Mouse (Mus musculus) limb, embryonic 15.5 days (tissue): ENCODE results near the gene Tob2. TPM values are rescaled to one million over a fixed set of nuclear protein-coding genes. Genes with fewer than 3 reads are reported as not detected.

ENCODE experiments used
- ATAC-seq: fragments of 200-750 bp; cut with Nextera tagmentation; 2 replicates; pipeline ENCODE4 v1.8.0; 2017; ENCODE audit warnings: low read depth, moderate TSS enrichment; ENCODE audit not compliant: insufficient number of reproducible peaks, low FRiP score, low TSS enrichment
- H3K27ac ChIP-seq: fragments of 300-500 bp; sonication (generic); 2 replicates; pipeline ENCODE4 v1.5.1; 2015; ENCODE audit warnings: moderate library complexity, mild to moderate bottlenecking, inconsistent platforms
- H3K27me3 ChIP-seq: fragments of 300-500 bp; sonication (generic); 2 replicates; pipeline ENCODE4 v1.6.1; 2015; ENCODE audit warnings: inconsistent platforms
- H3K36me3 ChIP-seq: fragments of 300-500 bp; sonication (generic); 2 replicates; pipeline ENCODE4 v1.6.1; 2015; ENCODE audit warnings: inconsistent platforms
- H3K4me1 ChIP-seq: fragments of 300-500 bp; sonication (generic); 2 replicates; pipeline ENCODE4 v1.6.1; 2015; ENCODE audit warnings: inconsistent platforms
- H3K4me2 ChIP-seq: fragments of 300-500 bp; sonication (generic); 2 replicates; pipeline ENCODE4 v1.6.1; 2015; ENCODE audit warnings: mild to moderate bottlenecking, inconsistent platforms
- H3K4me3 ChIP-seq: fragments of 300-500 bp; sonication (generic); 2 replicates; pipeline ENCODE4 v1.5.1; 2015; ENCODE audit warnings: mild to moderate bottlenecking, inconsistent platforms
- H3K9ac ChIP-seq: fragments of 300-500 bp; sonication (generic); 2 replicates; pipeline ENCODE4 v1.6.1; 2015; ENCODE audit warnings: inconsistent platforms
- H3K9me3 ChIP-seq: fragments of 300-500 bp; sonication (generic); 2 replicates; pipeline ENCODE4 v1.6.1; 2016; ENCODE audit warnings: inconsistent platforms
- WGBS: fragments of 180-500 bp; shearing (Covaris S2); methylation state at CpG from one replicate; pipeline ENCODE4 v1.1.7; 2015; 5-methylcytosine and 5-hydroxymethylcytosine counted together
- polyA plus RNA-seq: library from polyadenylated mRNA; unstranded; fragments of >200 nt; fragmentation: Nextera tagmentation; extraction: Ambion mirVana; gene quantifications from 2 replicates; pipeline ENCODE4 v1.2.1, GENCODE M21; 2015

Gene Tob2
- polyA plus RNA-seq, 1 experiment from 2014 or later: 29.8 TPM

DNA sequence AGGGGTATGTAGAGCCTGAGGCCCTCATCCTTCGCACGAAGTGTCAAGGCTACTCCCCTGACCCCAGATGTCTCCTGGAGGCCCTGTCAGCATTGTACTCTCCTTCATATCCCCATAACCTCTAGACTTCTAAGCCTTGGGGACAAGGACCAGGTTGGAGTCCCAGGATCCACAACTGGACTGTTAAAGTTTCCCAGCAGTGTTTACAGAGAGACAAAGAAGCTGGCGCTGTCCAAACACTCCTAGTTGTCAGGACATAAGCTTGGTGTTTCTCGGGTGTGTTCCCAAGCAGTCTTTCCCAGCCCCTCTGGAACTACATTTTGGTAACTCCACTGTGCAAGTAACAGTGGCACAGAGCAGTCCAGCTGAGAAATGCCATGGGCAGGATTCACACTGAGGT, 25.1 kb downstream of the Tob2 start:
- ATAC-seq: no peak
- H3K4me2 ChIP-seq: no peak overlapping the region
- WGBS: 74% methylated on average over 4 of the region's 4 CpGs
- no peak overlapping the region for H3K9ac ChIP-seq
- no peaks in the 10 kb centered on the region for H3K9me3 ChIP-seq
- H3K36me3 ChIP-seq: peaks cover 3% of the 10 kb centered on the region; the same call in 1 of the 2 replicates
- H3K27me3 ChIP-seq: no peaks in the 10 kb centered on the region
- no peak overlapping the region for H3K4me3 ChIP-seq
- H3K27ac ChIP-seq: no peak overlapping the region
- H3K4me1 ChIP-seq: peaks cover 34% of the 10 kb centered on the region

- Histone ChIP-seq H3K4me3 (no peak overlapping the region), H3K9ac (no peak overlapping the region), H3K4me1 (peaks cover 32% of the 10 kb centered on the region), H3K27ac (no peak overlapping the region), H3K27me3 (no peaks in the 10 kb centered on the region), H3K36me3 (peaks cover 10% of the 10 kb centered on the region; the same call in 1 of the 2 replicates), H3K9me3 (no peaks in the 10 kb centered on the region), H3K4me2 (no peak overlapping the region)
- no peak for ATAC-seq
- 86% methylated on average over 3 of the region's 3 CpGs for WGBS
Measured at GRCm38 (mm10) chr15:81832219-81832618, 26.4 kb downstream of the Tob2 start.

- Histone ChIP-seq H3K27ac (no peak overlapping the region), H3K4me1 (peaks cover 23% of the 10 kb centered on the region), H3K27me3 (no peaks in the 10 kb centered on the region), H3K4me2 (peak overlapping the region; percentile 5; the same call in 1 of the 2 replicates), H3K4me3 (no peak overlapping the region; the same call in 1 of the 2 replicates), H3K9me3 (no peaks in the 10 kb centered on the region), H3K36me3 (peaks cover 19% of the 10 kb centered on the region), H3K9ac (no peak overlapping the region)
- peak; percentile 55 for ATAC-seq
- 18% methylated on average over 24 of the region's 24 CpGs for WGBS
Measured at GRCm38 (mm10) chr15:81831136-81831825, 27.3 kb downstream of the Tob2 start.

DNA sequence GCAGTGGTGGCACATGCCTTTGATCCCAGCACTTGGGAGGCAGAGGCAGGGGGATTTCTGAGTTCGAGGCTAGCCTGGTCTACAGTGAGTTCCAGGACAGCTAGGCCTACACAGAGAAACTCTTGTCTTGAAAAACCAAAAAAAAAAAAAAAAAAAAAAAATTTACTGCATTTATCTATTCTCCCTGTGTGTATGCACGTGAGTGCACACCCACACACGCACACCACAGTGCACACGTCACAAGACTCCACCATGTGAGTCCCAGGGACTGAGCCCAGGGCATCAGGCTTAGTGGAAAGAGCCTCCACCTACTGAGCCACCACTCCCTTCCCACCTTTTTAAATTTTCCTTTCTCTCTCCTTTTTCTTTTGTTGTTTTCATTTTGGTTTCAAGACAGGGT, 28.1 kb downstream of the Tob2 start:
- no peak overlapping the region for H3K4me3 ChIP-seq
- H3K4me1 ChIP-seq: peaks cover 15% of the 10 kb centered on the region
- no peaks in the 10 kb centered on the region for H3K9me3 ChIP-seq
- ATAC-seq: no peak
- no peak overlapping the region for H3K4me2 ChIP-seq
- 90% methylated on average over 4 of the region's 4 CpGs for WGBS
- peaks cover 26% of the 10 kb centered on the region for H3K36me3 ChIP-seq
- H3K27me3 ChIP-seq: no peaks in the 10 kb centered on the region
- no peak overlapping the region for H3K9ac ChIP-seq
- no peak overlapping the region for H3K27ac ChIP-seq

GRCm38 (mm10) chr15:81829208-81829580, 29.4 kb downstream of the Tob2 start:
- Histone ChIP-seq H3K9ac (no peak overlapping the region), H3K27me3 (no peaks in the 10 kb centered on the region), H3K9me3 (no peaks in the 10 kb centered on the region), H3K36me3 (peaks cover 40% of the 10 kb centered on the region), H3K27ac (no peak overlapping the region), H3K4me2 (no peak overlapping the region), H3K4me1 (peaks cover 10% of the 10 kb centered on the region), H3K4me3 (no peak overlapping the region)
- 59% methylated on average over 2 of the region's 2 CpGs for WGBS
- no peak for ATAC-seq

GRCm38 (mm10) chr15:81828426-81829207, 30.0 kb downstream of the Tob2 start:
- no peaks in the 10 kb centered on the region for H3K9me3 ChIP-seq
- H3K27ac ChIP-seq: no peak overlapping the region
- no peak overlapping the region for H3K9ac ChIP-seq
- no peaks in the 10 kb centered on the region for H3K27me3 ChIP-seq
- 82% methylated on average over 7 of the region's 7 CpGs for WGBS
- peaks cover 8% of the 10 kb centered on the region for H3K4me1 ChIP-seq
- no peak overlapping the region for H3K4me3 ChIP-seq
- no peak for ATAC-seq
- H3K4me2 ChIP-seq: no peak overlapping the region
- peaks cover 45% of the 10 kb centered on the region for H3K36me3 ChIP-seq

DNA sequence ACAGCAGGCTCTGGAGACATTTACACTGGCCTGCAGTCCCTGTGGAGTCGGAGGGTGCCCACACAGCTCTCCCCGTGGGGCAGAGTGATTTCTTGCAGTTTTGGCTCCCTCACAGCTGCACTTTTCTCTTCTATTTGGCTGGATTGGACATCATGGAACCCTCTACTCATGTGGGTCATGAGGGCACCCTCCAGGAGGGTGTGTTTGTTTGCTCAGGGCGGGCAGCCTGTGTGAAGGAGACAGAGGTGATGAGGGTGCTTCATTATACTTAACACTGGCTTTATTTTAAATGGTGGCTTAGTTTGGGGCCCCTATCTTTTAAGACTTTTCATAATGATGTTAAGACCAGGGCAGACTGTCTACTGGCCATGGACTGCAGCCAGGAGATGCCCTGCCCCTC, 33.8 kb downstream of the Tob2 start:
- no peak overlapping the region for H3K4me2 ChIP-seq
- H3K4me1 ChIP-seq: no peaks in the 10 kb centered on the region
- H3K27ac ChIP-seq: no peak overlapping the region
- H3K4me3 ChIP-seq: no peak overlapping the region
- WGBS: 82% methylated on average over 3 of the region's 3 CpGs
- H3K9me3 ChIP-seq: no peaks in the 10 kb centered on the region
- no peak for ATAC-seq
- H3K27me3 ChIP-seq: no peaks in the 10 kb centered on the region
- H3K36me3 ChIP-seq: peaks cover 78% of the 10 kb centered on the region
- H3K9ac ChIP-seq: no peak overlapping the region

DNA sequence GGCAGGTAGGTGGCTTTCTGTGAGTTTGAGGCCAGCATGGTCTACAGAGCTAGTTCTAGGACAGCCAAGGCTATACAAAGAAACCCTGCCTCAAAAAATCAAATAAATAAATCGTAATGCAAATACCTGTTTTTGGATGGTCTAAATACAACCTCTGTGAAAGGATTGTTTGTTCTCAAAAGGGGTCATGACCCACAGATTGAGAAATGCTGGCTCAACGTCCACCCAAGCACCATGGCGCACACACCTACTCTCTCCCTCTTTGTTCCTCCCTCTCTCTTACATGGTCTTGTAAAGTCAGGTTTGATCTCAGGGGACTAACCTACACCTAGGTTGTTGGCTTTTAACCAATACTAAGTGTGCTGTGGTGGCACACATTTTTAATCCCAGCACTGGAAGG, 36.0 kb downstream of the Tob2 start:
- H3K27me3 ChIP-seq: no peaks in the 10 kb centered on the region
- H3K9ac ChIP-seq: no peak overlapping the region
- no peaks in the 10 kb centered on the region for H3K4me1 ChIP-seq
- no peak overlapping the region for H3K27ac ChIP-seq
- no peak overlapping the region for H3K4me2 ChIP-seq
- 77% methylated on average over 3 of the region's 3 CpGs for WGBS
- H3K36me3 ChIP-seq: peaks cover 92% of the 10 kb centered on the region
- ATAC-seq: no peak
- no peak overlapping the region for H3K4me3 ChIP-seq
- H3K9me3 ChIP-seq: no peaks in the 10 kb centered on the region

DNA sequence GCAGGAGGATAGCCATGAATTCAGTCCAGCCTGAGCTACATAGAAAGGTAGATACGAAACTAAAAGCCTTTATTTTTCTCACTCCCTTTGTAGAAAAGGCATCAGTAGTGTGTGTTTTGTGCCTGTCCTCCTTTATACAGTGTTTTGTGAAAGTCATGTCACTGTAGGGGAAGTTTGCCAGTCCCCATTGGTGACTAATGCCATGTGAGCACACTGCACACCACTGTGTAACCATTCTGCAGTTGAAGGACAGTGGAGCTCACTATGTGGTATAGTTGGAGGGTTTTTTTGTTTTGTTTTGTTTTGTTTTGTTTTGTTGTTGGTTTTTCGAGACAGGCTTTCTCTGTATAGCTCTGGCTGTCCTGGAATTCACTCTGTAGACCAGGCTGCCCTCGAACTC, 40.2 kb downstream of the Tob2 start:
- H3K4me2 ChIP-seq: no peak overlapping the region

GRCm38 (mm10) chr15:81814716-81815370, 43.8 kb downstream of the Tob2 start:
- H3K4me2 ChIP-seq: no peak overlapping the region
- H3K27me3 ChIP-seq: no peaks in the 10 kb centered on the region
- H3K9ac ChIP-seq: no peak overlapping the region
- no peak overlapping the region for H3K27ac ChIP-seq
- H3K36me3 ChIP-seq: peaks cover 49% of the 10 kb centered on the region
- H3K9me3 ChIP-seq: no peaks in the 10 kb centered on the region
- no peak overlapping the region for H3K4me3 ChIP-seq
- peaks cover 22% of the 10 kb centered on the region for H3K4me1 ChIP-seq
- ATAC-seq: no peak
- 90% methylated on average over 12 of the region's 12 CpGs for WGBS

More for the DNA sequence above, 40.2 kb downstream of the Tob2 start:
- no peak overlapping the region for H3K27ac ChIP-seq
- H3K9me3 ChIP-seq: no peaks in the 10 kb centered on the region
- WGBS: 91% methylated on average over 3 of the region's 3 CpGs
- peaks cover 3% of the 10 kb centered on the region; the same call in 1 of the 2 replicates for H3K4me1 ChIP-seq
- no peak overlapping the region for H3K4me3 ChIP-seq
- no peaks in the 10 kb centered on the region for H3K27me3 ChIP-seq
- H3K36me3 ChIP-seq: peaks cover 79% of the 10 kb centered on the region
- no peak overlapping the region for H3K9ac ChIP-seq
- ATAC-seq: no peak

GRCm38 (mm10) chr15:81813986-81814705, 44.5 kb downstream of the Tob2 start:
- no peak for ATAC-seq
- Histone ChIP-seq H3K4me3 (no peak overlapping the region), H3K27ac (no peak overlapping the region), H3K9ac (no peak overlapping the region), H3K4me1 (peaks cover 29% of the 10 kb centered on the region), H3K9me3 (no peaks in the 10 kb centered on the region), H3K27me3 (no peaks in the 10 kb centered on the region), H3K4me2 (no peak overlapping the region), H3K36me3 (peaks cover 43% of the 10 kb centered on the region)
- WGBS: 84% methylated on average over 5 of the region's 5 CpGs
